Mouse (Mus musculus) lung, adult 2 months (tissue): ENCODE data around the gene C8a.

Experiments used
- CTCF ChIP-seq: fragments of 200-500 bp; IDR thresholded peaks from 2 replicates; pipeline ENCODE4 v1.5.1; 2011; ENCODE audit warnings: mild to moderate bottlenecking, low read length, control low read depth; ENCODE audit not compliant: insufficient read depth
- POLR2A ChIP-seq: fragments of 200-500 bp; IDR thresholded peaks from 2 replicates; pipeline ENCODE4 v1.6.1; 2011; ENCODE audit warnings: low read depth, mild to moderate bottlenecking, control low read depth, low read length, borderline replicate concordance; ENCODE audit errors: extremely low read depth

- TF ChIP-seq CTCF (no peak), POLR2A (no peak)
Measured at GRCm38 (mm10) chr4:104925383-104925782, 49.2 kb upstream of the C8a start.
